Mouse (Mus musculus): ENCODE measurements around the gene Actg1. TPM values are rescaled to one million over a fixed set of nuclear protein-coding genes. Genes with fewer than 3 reads are reported as not detected.
"Not testable (repeated sequence)": the region's sequence is repeated elsewhere in the genome, so short reads cannot be mapped to it uniquely, and the experiment has no call there.

Actg1 gene
- polyA plus RNA-seq, 1 experiment: 1,751 TPM

DNA sequence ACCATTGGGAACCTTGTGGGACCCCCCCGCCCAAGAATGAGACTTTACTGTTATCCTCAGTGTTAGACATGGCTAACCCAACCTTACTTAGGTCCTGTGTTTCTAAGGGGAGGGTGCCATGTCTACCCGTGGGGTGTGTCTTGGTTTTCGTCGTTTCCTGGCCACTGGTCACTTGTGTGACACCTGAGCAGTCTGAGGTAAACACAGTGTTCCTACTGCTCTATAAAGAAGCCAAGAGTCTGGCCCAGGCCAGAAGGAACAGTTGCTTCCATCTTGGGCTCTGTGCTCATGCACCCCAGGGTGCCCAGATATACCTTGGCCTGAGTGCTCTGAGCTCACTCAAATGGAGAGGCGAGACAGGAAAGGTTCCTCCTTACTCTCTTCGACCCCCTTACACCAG lies 14.5 kb upstream of the Actg1 start:
- no peak for DNase-seq (ENCODE audit: low read depth, low spot score)
- 83% methylated on average over 6 of the region's 6 CpGs for WGBS

- WGBS: 88% methylated on average over 10 of the region's 10 CpGs
- no peak for DNase-seq (ENCODE audit: low read depth, low spot score)
These were observed 13.0 kb upstream of the Actg1 start, which contains the start of gene Fscn2 for GRCm38 (mm10) chr11:120361295-120361694. Gene Fscn2, plus strand, starts transcription at chr11:120361534.

GRCm38 (mm10) chr11:120360755-120361154 lies 12.4 kb upstream of the Actg1 start:
- DNase-seq (ENCODE audit: low read depth, low spot score): no peak
- WGBS: 90% methylated on average over 5 of the region's 5 CpGs

DNA sequence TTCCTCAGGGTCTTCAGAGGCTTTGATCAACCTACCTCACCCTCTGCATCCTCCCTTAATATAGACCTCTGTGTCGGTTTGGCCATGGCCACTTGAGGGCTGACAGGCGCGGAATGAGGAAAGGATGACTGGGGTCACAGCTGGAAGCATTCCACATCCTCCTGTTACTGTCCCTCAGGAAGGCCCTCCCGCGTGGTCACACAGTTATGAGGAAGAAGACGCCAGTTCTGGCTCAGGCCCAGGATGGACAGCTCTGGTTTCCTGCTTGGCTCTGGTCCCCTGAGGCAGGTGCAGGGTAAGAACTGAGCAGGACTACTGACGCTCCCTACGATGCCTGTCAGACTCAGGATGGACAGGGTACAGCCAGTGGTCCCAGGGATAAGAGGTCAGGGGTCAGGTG lies 11.7 kb upstream of the Actg1 start:
- DNase-seq (ENCODE audit: low read depth, low spot score): no peak
- 16% methylated on average over 8 of the region's 8 CpGs for WGBS

DNA sequence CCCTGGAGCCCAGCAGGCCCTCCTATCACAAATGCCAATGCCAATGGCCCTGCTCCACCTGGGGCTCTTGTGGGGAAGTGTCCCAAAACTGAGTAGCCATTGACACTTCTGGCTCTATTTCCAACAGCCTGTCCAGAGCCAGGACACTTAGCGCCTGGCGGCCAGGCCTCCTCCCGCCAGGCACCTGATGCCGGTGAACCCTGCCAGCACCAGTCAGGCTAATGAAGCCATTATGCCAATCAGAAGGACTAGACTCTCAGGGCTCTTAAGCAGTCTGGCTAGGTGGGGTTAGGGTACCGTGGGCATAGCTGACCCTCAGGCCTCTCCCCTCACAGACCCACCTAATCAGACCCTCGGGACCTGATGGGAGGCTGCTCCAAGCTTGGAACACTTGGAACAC lies 11.0 kb upstream of the Actg1 start:
- DNase-seq (ENCODE audit: low read depth, low spot score): no peak
- 86% methylated on average over 6 of the region's 6 CpGs for WGBS

DNA sequence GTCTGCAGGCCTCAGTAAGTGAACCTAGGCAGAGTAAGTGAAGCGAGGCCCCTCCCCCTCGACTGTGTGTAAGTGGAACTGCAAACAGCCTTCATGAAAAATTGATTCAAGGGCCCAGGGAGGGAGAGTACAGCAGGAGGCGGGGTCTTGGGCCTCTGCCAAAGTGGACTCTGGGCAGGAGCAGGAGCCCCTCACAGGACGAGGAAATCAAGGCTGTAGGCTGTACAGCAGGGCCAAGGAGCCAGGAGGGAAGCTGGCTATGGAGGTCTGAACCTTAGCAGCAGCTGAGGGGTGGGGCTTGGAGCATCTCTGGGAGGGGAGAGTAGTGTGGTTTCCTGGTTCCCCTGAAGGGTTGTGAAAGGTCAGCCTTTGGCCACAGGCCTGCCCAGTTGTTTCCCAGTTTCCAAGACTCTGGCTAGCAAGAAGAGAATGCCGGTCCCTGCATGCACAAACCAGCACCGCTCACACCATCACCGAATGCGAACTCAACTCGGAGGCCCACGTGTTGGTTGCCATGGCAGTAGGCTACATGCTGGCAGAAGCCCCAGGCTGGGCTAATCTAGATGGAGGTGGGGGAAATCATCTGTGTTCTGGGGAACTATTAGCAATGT lies 9.6 kb upstream of the Actg1 start:
- WGBS: 42% methylated on average over 10 of the region's 10 CpGs
- DNase-seq (ENCODE audit: low read depth, low spot score): no peak

GRCm38 (mm10) chr11:120356900-120357299 lies 8.6 kb upstream of the Actg1 start:
- DNase-seq (ENCODE audit: low read depth, low spot score): no peak
- 94% methylated on average over 4 of the region's 4 CpGs for WGBS

DNA sequence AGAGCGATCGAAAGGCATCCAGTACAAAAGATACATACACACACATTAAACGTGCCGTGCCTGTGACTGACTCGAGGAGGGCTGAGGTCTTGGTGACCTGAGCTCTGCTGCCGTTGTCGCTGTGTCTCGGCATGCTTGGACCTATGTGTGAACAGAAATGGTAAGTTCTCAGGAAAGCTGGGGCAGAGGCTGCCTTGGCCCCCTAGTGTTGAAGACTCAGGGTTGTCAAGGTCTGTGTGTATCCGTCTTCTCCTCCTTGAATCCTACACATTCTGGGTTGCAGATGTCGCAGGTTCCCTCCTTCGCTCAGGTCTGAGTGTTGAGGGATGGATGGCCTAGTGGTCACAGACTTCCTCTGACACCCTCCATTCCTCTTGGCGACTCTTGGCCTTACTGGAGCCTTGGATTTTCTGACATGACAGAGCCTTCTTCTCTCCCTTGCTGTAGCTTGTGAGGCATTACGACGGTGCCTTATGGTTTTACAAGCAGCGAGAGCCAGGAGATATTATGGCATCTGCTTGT lies 8.0 kb upstream of the Actg1 start:
- 87% methylated on average over 15 of the region's 15 CpGs for WGBS

GRCm38 (mm10) chr11:120355277-120356039 lies 7.1 kb upstream of the Actg1 start:
- WGBS: 41% methylated on average over 5 of the region's 5 CpGs

More for the DNA sequence above, 8.0 kb upstream of the Actg1 start:
- DNase-seq (ENCODE audit: low read depth, low spot score): no peak

GRCm38 (mm10) chr11:120354304-120355276 lies 6.2 kb upstream of the Actg1 start:
- 61% methylated on average over 17 of the region's 17 CpGs for WGBS
- DNase-seq (ENCODE audit: low read depth, low spot score): no peak

More at GRCm38 (mm10) chr11:120355277-120356039, 7.1 kb upstream of the Actg1 start:
- DNase-seq (ENCODE audit: low read depth, low spot score): no peak

DNA sequence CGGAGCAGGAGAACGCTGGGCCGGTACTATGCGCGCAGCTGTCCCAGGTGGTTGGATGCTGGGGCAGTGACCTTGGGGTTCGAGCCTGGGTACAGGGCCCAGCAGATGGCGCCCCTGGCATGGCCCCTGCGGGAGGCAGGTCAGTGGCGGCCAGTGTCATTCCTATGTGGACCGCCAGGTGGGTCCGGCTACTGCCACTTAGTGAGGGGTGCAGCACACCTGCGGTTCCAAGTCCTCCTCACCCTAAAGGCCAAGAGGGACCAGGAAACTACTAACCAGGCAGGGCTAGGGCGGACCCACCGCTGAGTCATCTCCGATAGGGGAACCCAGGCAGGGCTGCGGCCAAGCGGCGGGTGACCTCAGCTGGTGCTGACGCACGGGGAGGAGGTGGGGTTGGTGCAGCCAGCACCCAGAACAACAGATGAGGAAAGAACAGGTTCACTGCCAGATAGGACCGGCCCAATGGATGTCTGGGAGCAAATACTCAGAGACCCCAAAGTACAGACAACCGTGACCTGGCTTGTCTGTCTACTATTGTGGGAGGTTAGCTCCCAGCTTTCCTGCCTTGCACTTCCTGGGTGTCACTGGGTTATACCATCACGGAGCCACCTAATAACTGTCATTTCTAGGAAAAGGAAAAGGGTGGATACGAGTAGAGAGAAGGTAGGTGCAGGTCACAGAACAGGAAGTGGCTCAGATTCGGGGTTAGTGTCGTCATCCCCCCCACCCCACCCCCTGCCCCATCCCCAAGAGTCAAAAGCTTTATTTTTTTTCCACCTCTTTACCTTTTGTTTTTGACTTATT lies 5.4 kb upstream of the Actg1 start:
- DNase-seq (ENCODE audit: low read depth, low spot score): no peak
- WGBS: 5% methylated on average over 26 of the region's 26 CpGs

GRCm38 (mm10) chr11:120352571-120353290 lies 4.4 kb upstream of the Actg1 start:
- no peak for DNase-seq (ENCODE audit: low read depth, low spot score)
- 34% methylated on average over 13 of the region's 13 CpGs for WGBS

DNA sequence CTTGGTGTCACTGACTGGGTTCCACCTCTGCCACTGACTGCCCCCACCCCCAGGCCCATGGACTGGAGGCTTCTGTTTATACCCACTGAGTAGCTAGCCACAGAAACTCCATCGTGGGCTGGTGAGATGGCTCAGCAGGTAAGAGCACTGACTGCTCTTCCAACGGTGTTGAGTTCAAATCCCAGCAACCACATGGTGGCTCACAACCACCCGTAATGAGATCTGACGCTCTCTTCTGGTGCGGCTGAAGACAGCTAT lies 3.7 kb upstream of the Actg1 start:
- WGBS: 82% methylated on average over 5 of the region's 5 CpGs
- DNase-seq (ENCODE audit: low read depth, low spot score): not testable (repeated sequence)

- no peak for DNase-seq (ENCODE audit: low read depth, low spot score)
- WGBS: 53% methylated on average over 10 of the region's 10 CpGs
These were observed 3.1 kb upstream of the Actg1 start for GRCm38 (mm10) chr11:120351250-120352092.

DNA sequence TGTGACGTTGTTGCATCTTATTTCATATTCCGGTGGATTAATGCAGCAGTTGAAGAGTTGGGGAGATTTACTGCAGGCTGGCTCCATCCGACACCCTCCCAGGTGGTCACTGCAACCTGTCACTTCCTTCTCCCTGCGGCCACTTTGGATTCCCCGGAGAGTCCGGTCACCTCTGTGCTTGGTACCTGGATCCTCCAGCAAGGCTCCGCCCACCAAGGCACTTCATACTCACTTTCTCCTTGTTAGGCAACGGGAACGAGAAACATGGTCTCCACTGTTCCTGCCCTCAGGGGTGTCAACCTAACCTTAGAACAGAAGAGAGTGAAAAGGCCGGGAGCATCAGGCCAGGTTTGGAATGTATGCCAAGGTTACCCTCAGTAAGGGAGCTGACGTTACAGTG lies 2.4 kb upstream of the Actg1 start:
- no peak for DNase-seq (ENCODE audit: low read depth, low spot score)
- 8% methylated on average over 11 of the region's 11 CpGs for WGBS

DNA sequence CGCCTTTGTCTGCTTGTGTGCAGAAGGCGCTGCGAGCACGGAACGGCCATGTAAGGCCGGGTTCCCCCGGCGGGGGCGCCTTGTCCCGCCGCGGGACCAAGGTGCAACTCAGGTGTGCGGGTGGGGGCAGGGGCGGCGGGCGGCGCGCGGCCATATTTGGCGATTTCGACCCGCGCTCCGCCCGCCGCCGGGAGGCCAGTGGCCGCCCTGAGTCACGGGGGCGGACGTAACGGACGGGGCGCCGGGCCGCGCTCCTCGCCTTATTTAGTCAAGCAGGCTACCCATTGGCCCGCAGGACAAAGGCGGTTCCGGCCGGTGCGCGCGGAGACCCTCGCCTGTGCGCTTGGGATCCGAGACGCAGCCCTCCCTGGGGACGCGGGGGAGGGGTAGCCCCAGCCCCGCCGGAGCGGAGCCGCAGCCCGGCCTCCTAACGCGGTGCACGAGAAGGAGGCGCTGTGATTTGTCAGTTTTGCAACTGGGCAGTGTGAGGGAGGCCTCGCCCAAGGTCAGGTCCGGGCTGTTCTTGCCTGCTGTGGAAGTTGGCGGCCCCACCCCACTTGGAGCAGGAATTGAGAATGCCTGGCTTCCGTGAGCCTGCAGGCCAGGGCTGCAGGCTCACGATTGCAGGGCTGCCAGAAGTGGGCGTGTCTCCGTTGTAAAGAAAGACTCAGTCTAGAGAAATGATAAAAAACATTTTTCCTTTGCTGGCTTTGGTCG lies 1.8 kb upstream of the Actg1 start:
- under 1% methylated on average over 68 of the region's 68 CpGs for WGBS
- DNase-seq (ENCODE audit: low read depth, low spot score): peak; percentile 83

DNA sequence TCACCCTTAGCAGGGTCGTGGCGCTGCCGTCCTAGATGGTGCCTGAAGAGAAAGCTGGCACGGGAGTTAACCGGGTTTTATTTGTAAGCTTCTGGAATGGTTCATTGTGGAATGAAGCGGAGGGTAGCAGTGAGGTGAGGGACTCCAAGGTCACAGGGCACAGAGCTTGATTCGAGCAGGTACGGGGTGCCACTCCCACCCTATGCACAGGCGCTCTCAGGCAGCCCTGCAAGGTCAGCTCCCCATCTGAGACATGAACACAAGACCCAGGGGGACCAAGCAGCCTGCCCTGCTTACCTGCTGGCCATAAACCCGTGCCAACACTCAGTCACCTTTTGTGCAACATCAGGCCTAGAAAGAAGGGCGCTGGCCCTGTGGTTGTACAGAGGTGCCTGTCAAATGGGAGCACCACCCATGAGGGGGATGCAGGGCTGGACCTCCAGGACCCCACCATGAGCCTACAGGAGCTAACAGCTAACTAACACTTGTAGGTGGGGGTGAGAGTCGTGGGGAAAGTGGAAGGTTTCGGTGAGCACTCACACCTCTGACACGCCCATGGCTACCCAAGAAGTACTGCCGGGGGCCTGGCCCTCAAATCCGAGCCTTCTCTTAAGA lies 1.1 kb upstream of the Actg1 start:
- WGBS: under 1% methylated on average over 16 of the region's 16 CpGs

More for the DNA sequence above, 1.1 kb upstream of the Actg1 start:
- DNase-seq (ENCODE audit: low read depth, low spot score): no peak
